Mouse (Mus musculus) G1E (cell line): ENCODE data around the gene Amer3.

Experiments used
- CTCF ChIP-seq: IDR thresholded peaks from 2 replicates; pipeline ENCODE4 v1.5.1; 2012; ENCODE audit warnings: low read depth, low read length, inconsistent platforms, mixed read lengths
- GATA1 ChIP-seq: IDR thresholded peaks from 2 replicates; pipeline ENCODE4 v1.6.1; 2012; ENCODE audit warnings: borderline replicate concordance, low read length, inconsistent platforms, mixed read lengths
- GATA2 ChIP-seq: IDR thresholded peaks from 2 replicates; pipeline ENCODE4 v1.6.1; 2012; ENCODE audit warnings: low read depth, low read length, inconsistent platforms, borderline replicate concordance
- POLR2AphosphoS5 ChIP-seq: IDR thresholded peaks from 2 replicates; pipeline ENCODE4 v1.6.1; 2012; ENCODE audit warnings: low read depth, low read length, inconsistent platforms; ENCODE audit not compliant: insufficient replicate concordance
- TAL1 ChIP-seq: conservative IDR thresholded peaks from 2 replicates; pipeline ENCODE4 v1.6.1; 2012; ENCODE audit warnings: low read depth, low read length, inconsistent platforms, mixed read lengths

DNA sequence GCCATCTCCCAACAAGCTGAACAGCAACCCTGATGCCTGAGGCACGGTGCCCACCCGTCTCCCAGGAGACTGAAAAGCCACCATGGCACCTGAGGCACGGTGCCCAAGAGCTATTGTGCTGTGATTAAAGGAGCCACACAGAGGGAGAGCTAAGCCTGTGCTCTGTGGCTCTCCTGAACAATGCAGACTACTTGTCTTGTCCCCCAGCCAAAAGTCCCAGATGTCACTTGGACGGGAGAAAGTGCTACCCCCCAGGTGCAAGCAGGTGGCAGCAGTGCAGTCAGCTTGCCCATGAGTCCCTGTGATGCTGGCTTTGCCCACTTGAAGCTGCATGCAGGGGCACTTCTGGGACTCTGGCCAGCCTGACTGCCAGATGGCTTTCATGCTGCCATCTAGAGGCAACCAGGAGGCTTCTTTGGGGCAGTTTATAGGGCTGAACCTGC is 4.4 kb downstream of the Amer3 start:
- TF ChIP-seq CTCF (no peak), GATA1 (no peak), POLR2AphosphoS5 (no peak), TAL1 (no peak), GATA2 (no peak)
